Mouse (Mus musculus) liver, adult 2 months (tissue): ENCODE data around the gene Cbx8. TPM values are rescaled to one million over a fixed set of nuclear protein-coding genes. Genes with fewer than 3 reads are reported as not detected.

Experiments used
- DNase-seq: peaks from one replicate; pipeline ENCODE4 v3.0.0-alpha.2; 2011; ENCODE audit warnings: low read depth, low spot score; ENCODE audit errors: extremely low read depth
- H3K27ac ChIP-seq: fragments of 200-500 bp; replicated peaks from 2 replicates; pipeline ENCODE4 v1.5.1; 2012; ENCODE audit warnings: low read depth, mild to moderate bottlenecking, control low read depth, inconsistent platforms, low read length; ENCODE audit not compliant: insufficient read depth
- H3K27me3 ChIP-seq: fragments of 200-500 bp; 2 replicates; pipeline ENCODE4 v1.6.1; 2012; ENCODE audit warnings: mild to moderate bottlenecking, moderate library complexity, low read length, inconsistent platforms; ENCODE audit not compliant: control insufficient read depth, insufficient read depth
- H3K36me3 ChIP-seq: fragments of 200-500 bp; 2 replicates; pipeline ENCODE4 v1.6.1; 2012; ENCODE audit warnings: low read length, inconsistent platforms; ENCODE audit not compliant: control insufficient read depth, insufficient read depth
- H3K4me1 ChIP-seq: fragments of 200-500 bp; 2 replicates; pipeline ENCODE4 v1.6.1; 2011; ENCODE audit warnings: low read length; ENCODE audit not compliant: control insufficient read depth, insufficient read depth
- H3K4me3 ChIP-seq: fragments of 200-500 bp; 2 replicates; pipeline ENCODE4 v1.5.1; 2011; ENCODE audit warnings: low read depth, mild to moderate bottlenecking, control low read depth, low read length, moderate library complexity; ENCODE audit not compliant: insufficient read depth
- H3K79me2 ChIP-seq: fragments of 200-500 bp; 2 replicates; pipeline ENCODE4 v1.6.1; 2012; ENCODE audit warnings: inconsistent platforms, mild to moderate bottlenecking, low read length, moderate library complexity; ENCODE audit not compliant: control insufficient read depth, insufficient read depth
- H3K9ac ChIP-seq: fragments of 200-500 bp; 2 replicates; pipeline ENCODE4 v1.6.1; 2012; ENCODE audit warnings: low read depth, mild to moderate bottlenecking, control low read depth, inconsistent platforms, low read length
- CTCF ChIP-seq: fragments of 200-500 bp; IDR thresholded peaks from 2 replicates; pipeline ENCODE4 v1.5.1; 2011; ENCODE audit warnings: low read depth, low read length, control low read depth
- POLR2A ChIP-seq: fragments of 200-500 bp; IDR thresholded peaks from 2 replicates; pipeline ENCODE4 v1.6.1; 2011; ENCODE audit warnings: low read length, control low read depth; ENCODE audit not compliant: insufficient read depth; ENCODE audit errors: extremely low read depth
- WGBS: fragments of 180-500 bp; shearing (Covaris S2); methylation state at CpG from one replicate; pipeline ENCODE4 v1.1.7; 2018; 5-methylcytosine and 5-hydroxymethylcytosine counted together
- polyA plus RNA-seq: library from polyadenylated mRNA; depleted of rRNA; stranded (reverse); fragments of >200 nt; gene quantifications from 2 replicates; pipeline ENCODE4 v1.2.3, GENCODE M21; 2012
- total RNA-seq: library from RNA; depleted of rRNA; stranded (reverse); fragments of >200 nt; gene quantifications from 2 replicates; pipeline ENCODE4 v1.2.3, GENCODE M21; 2014

Gene Cbx8
- total and polyA plus RNA-seq, 2 experiments, result 1.7 to 5.1 TPM

DNA sequence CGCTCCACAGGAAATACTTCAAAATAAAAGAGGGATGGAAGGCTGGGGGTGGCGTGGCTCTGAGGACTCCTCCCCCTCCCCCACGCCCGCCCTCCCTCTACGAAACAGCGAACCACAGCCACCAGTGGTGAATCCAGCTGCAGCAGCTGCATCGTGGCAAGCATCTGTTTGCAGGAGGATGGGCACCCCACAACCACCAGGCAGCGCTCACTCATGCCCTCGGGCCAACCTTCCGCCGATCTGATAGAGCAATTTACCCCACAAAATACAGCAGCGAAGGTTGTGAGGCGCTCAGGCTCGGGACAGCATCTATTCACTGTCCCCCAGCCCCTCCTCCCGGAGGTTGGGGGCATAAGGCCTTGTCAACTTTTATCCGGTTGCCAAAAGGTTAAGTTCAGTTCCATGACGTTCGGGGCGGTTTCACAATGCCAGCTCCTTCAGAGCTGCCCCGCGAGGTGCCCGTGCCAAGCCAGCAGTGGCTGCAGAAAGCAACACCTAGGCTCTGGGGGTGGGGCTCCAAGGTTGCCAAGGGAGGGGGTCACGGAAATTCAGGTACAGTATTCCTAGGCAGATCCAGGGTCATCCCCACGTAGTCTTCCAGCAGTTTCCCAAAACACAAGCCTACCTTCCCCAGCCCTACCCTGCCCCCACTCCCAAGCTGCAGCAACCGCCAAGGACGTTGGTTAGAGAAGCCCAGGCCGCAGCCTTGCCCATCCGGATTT, 43.1 kb upstream of the Cbx8 start:
- peaks cover 28% of the 10 kb centered on the region for H3K4me1 ChIP-seq
- 10% methylated on average over 28 of the region's 28 CpGs for WGBS
- H3K36me3 ChIP-seq, result no peaks in the 10 kb centered on the region; the same call in 1 of the 2 replicates
- H3K9ac ChIP-seq, result peak overlapping the region; percentile 100
- H3K27me3 ChIP-seq, result no peaks in the 10 kb centered on the region
- peaks cover 24% of the 10 kb centered on the region; the same call in 1 of the 2 replicates for H3K79me2 ChIP-seq
- TF ChIP-seq CTCF (no peak), POLR2A (no peak)
- DNase-seq, result peak; percentile 80
- H3K4me3 ChIP-seq, result peak overlapping the region; percentile 62
- H3K27ac ChIP-seq, result peak overlapping the region; percentile 86

DNA sequence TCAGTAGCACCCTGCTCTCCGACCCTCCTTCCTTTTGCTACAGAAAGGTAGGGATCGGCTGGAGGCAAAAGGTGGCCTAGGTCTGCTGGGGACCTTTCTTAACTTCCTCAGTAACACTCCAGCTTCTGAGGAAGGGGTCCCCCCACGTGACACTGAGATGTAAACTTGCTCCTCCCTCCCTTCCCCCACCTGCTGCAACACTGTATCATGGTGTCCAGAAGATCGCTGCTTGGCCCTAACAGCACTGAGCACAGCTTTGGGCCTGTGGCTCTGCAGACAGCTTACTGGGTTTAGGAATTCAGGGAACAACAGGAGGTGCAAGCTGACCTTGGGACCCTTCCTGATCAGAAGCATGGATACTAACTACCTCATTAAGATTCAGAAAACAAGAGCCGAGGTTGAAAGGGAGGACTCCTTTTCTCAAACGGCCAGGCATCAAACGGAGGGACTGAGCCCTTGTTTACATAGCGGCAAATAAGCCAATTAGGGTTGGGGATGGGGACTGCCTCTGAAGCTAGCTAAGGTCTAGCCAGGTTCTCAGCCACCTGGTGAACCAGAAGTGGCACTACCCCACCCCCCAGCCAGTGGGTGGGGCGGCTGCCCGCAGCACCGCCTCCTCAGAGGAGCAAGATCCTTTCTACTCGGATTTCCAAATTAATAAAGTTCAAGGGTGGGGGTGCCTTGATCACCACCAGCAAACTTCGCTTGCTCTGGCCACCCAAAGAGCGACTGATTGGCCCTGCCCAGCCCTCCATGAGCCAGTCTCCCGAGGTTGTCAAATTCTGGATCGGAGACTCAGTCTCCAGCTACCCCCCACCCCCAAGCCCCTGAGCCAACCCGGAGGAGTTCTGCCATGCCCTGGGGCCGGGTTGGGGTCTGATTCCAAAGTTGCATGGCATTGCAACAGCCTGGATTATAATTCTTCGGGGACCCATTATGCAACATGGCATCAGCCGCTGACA, 42.1 kb upstream of the Cbx8 start:
- peaks cover 32% of the 10 kb centered on the region for H3K4me1 ChIP-seq
- 26% methylated on average over 20 of the region's 20 CpGs for WGBS

DNA sequence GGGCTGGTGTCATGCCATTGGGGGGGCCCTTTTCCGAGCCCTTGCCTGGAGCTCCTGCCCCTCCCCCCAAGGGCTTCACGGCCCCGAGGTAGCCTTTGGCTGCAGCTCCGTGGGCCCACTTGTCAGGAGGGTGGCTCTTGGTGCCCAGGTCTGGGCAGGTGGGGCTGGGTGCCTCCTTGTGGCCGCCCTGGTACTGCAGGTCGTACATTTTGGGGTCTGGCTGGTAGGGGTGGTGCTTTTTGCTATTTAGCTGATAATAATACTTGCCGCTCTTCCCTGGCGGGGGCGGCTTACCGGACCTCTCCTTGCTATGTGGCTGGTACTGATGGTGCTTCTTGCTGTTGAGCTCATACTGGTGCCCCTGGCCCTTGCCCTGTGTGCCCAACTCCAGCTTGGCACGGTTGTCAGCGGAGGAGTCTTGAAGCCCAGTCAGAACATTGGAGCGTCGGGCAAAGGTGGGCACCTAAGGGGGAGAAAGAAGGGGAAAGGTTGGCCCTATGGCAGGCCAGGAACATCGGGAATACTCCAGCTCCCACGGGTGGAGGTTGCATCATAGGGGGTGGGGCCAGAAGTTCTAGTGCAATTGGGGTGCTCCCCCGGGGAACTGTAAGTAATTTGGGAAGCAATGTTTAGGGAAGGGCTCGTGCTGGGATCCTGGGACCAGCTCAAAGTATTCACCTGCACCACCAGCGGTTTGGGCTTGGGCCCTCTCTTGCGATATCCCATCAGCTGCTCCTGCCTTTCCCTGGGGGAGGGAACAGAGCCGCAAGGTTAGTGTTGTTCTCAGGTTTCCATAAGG, 41.3 kb upstream of the Cbx8 start:
- DNase-seq, result peak; percentile 56
- peaks cover 26% of the 10 kb centered on the region for H3K4me1 ChIP-seq
- no peaks in the 10 kb centered on the region; the same call in 1 of the 2 replicates for H3K36me3 ChIP-seq
- H3K27me3 ChIP-seq, result no peaks in the 10 kb centered on the region
- WGBS, result 42% methylated on average over 21 of the region's 21 CpGs
- no peak overlapping the region for H3K27ac ChIP-seq
- H3K4me3 ChIP-seq, result no peak overlapping the region
- TF ChIP-seq POLR2A, result no peak
- peak; percentile 74 for TF ChIP-seq CTCF
- H3K9ac ChIP-seq, result 0 out of 2 replicates have a peak overlapping the region, but pooled peaks have one; percentile 7
- peaks cover 24% of the 10 kb centered on the region; the same call in 1 of the 2 replicates for H3K79me2 ChIP-seq

More for the DNA sequence above, 42.1 kb upstream of the Cbx8 start:
- Histone ChIP-seq H3K36me3 (no peaks in the 10 kb centered on the region; the same call in 1 of the 2 replicates), H3K9ac (peak overlapping the region; percentile 37; the same call in 1 of the 2 replicates), H3K79me2 (peaks cover 24% of the 10 kb centered on the region; the same call in 1 of the 2 replicates), H3K27ac (peak overlapping the region; percentile 16; the same call in 1 of the 2 replicates), H3K27me3 (no peaks in the 10 kb centered on the region), H3K4me3 (peak overlapping the region; percentile 16; the same call in 1 of the 2 replicates)
- DNase-seq, result peak; percentile 56
- no peak for TF ChIP-seq CTCF
- TF ChIP-seq POLR2A, result no peak

DNA sequence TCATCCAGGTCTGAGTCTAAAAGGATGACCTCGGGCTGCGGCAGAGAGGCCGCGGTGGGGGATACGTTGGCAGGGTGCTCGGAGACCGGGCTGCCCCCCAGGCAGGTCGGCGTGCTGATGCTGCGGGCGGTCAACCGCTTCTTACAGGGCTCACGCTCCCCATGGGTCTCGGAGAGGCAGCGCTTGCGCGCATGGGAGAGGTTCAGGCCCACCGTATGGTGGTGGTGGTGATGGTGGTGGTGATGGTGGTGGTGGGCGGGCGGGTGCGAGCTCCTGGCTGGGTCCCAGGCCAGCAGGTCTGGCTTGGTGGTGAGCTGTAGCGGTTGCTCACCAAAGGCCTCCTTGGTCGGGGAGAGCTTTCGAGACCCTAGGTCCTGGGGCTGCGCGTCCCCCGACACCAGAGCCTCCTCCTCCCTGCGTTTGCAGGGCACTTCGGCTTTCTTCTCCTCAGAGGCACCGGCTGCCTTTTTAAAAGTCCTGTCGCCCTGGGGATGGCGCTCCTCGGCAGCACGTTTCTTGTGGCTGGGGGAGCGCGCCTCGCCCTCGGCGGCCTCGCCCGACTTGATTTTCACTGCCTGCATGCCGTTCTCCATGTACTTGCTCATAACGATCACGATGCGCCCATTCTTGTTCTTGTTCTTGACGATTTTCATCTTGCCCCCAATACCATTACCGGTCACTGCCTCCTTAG, 40.5 kb upstream of the Cbx8 start:
- TF ChIP-seq POLR2A, result no peak
- TF ChIP-seq CTCF, result no peak
- no peak for DNase-seq
- H3K4me3 ChIP-seq, result no peak overlapping the region
- peaks cover 24% of the 10 kb centered on the region; the same call in 1 of the 2 replicates for H3K79me2 ChIP-seq
- no peaks in the 10 kb centered on the region; the same call in 1 of the 2 replicates for H3K36me3 ChIP-seq
- WGBS, result 91% methylated on average over 47 of the region's 47 CpGs
- H3K27ac ChIP-seq, result no peak overlapping the region
- no peaks in the 10 kb centered on the region for H3K27me3 ChIP-seq
- H3K4me1 ChIP-seq, result peaks cover 25% of the 10 kb centered on the region
- no peak overlapping the region for H3K9ac ChIP-seq
